Mouse (Mus musculus): ENCODE measurements around the gene Hspb8.

GRCm38 (mm10) chr5:116422699-116423201, at the start of gene Hspb8:
- TF ChIP-seq CTCF (IDR thresholded peaks at IDR 0.05; ENCODE audit: low read depth) (no peak), EP300 (IDR thresholded peaks at IDR 0.05; ENCODE audit: low read depth) (no peak)
